Mouse (Mus musculus) adrenal gland, adult (tissue): ENCODE measurements around the gene Xlr3a.
"Not testable (repeated sequence)": the region's sequence is repeated elsewhere in the genome, so short reads cannot be mapped to it uniquely, and the experiment has no call there.

ENCODE experiments used
- DNase-seq, 2 experiments: peaks; one replicate each; pipeline ENCODE4 v3.0.0; 2022 to 2023; ENCODE audit warnings: low spot score in 1 of 2; ENCODE audit not compliant: inconsistent age in 2 of 2

Xlr3a gene

GRCm38 (mm10) chrX:73096941-73097508, at the start of gene Xlr3a:
Gene Xlr3a, minus strand, starts transcription at chrX:73097095.
- peak in 1 of 2 experiments; percentile 8 for DNase-seq

GRCm38 (mm10) chrX:73143218-73143618, 46.3 kb upstream of the Xlr3a start:
- not testable (repeated sequence) for DNase-seq

- DNase-seq: not testable (repeated sequence)
These were observed 26.2 kb upstream of the Xlr3a start for GRCm38 (mm10) chrX:73122859-73123829.

GRCm38 (mm10) chrX:73116747-73117146, 19.9 kb upstream of the Xlr3a start, which contains the start of gene Gm14685:
Gene Gm14685, plus strand, starts transcription at chrX:73117047.
- DNase-seq: not testable (repeated sequence)

GRCm38 (mm10) chrX:73082267-73083055, 14.4 kb downstream of the Xlr3a start, which contains the start of gene Xlr4a:
Gene Xlr4a, minus strand, starts transcription at chrX:73082478.
- not testable (repeated sequence) for DNase-seq

- DNase-seq: not testable (repeated sequence)
These were observed 30.1 kb downstream of the Xlr3a start for GRCm38 (mm10) chrX:73066765-73067312.

- DNase-seq: no peak
These were observed 32.5 kb downstream of the Xlr3a start, which contains the start of gene Pnma3 for GRCm38 (mm10) chrX:73064415-73064793. Gene Pnma3, plus strand, starts transcription at chrX:73064787.

- no peak for DNase-seq
These were observed 33.1 kb downstream of the Xlr3a start for GRCm38 (mm10) chrX:73063512-73064414.

- DNase-seq: no peak
These were observed 34.6 kb downstream of the Xlr3a start for GRCm38 (mm10) chrX:73062323-73062722.

GRCm38 (mm10) chrX:73061528-73061927, 35.4 kb downstream of the Xlr3a start:
- DNase-seq: no peak

- DNase-seq: peak; percentile 89 to 97
These were observed 42.9 kb downstream of the Xlr3a start for GRCm38 (mm10) chrX:73053860-73054563.

GRCm38 (mm10) chrX:73039666-73040065, 57.2 kb downstream of the Xlr3a start:
- no peak for DNase-seq

GRCm38 (mm10) chrX:73038831-73039230, 58.1 kb downstream of the Xlr3a start:
- DNase-seq: no peak

GRCm38 (mm10) chrX:73037003-73037402, 59.9 kb downstream of the Xlr3a start, which contains the start of gene Pnma5:
Gene Pnma5, minus strand, starts transcription at chrX:73037103.
- DNase-seq: no peak
